Mouse (Mus musculus): ENCODE measurements around the gene Hfe2. TPM values are rescaled to one million over a fixed set of nuclear protein-coding genes. Genes with fewer than 3 reads are reported as not detected.
"Not testable (repeated sequence)": the region's sequence is repeated elsewhere in the genome, so short reads cannot be mapped to it uniquely, and the experiment has no call there.

The Hfe2 gene
- polyA plus RNA-seq, 1 experiment = not detected

- no peak for TF ChIP-seq CTCF (IDR thresholded peaks at IDR 0.05; ENCODE audit: borderline replicate concordance, insufficient read depth, low read length)
- no peak for TF ChIP-seq POLR2A (IDR thresholded peaks at IDR 0.05; ENCODE audit: low read depth, low read length)
- peak overlapping the region; percentile 64 for H3K4me3 ChIP-seq (ENCODE audit: insufficient read depth, low read length)
- no peak overlapping the region for H3K27ac ChIP-seq (ENCODE audit: insufficient read depth, low read length)
- H3K4me1 ChIP-seq (ENCODE audit: control insufficient read depth, insufficient read depth, low read length) = no peaks in the 10 kb centered on the region
These were observed 23.4 kb upstream of the Hfe2 start for GRCm38 (mm10) chr3:96501391-96502115.

DNA sequence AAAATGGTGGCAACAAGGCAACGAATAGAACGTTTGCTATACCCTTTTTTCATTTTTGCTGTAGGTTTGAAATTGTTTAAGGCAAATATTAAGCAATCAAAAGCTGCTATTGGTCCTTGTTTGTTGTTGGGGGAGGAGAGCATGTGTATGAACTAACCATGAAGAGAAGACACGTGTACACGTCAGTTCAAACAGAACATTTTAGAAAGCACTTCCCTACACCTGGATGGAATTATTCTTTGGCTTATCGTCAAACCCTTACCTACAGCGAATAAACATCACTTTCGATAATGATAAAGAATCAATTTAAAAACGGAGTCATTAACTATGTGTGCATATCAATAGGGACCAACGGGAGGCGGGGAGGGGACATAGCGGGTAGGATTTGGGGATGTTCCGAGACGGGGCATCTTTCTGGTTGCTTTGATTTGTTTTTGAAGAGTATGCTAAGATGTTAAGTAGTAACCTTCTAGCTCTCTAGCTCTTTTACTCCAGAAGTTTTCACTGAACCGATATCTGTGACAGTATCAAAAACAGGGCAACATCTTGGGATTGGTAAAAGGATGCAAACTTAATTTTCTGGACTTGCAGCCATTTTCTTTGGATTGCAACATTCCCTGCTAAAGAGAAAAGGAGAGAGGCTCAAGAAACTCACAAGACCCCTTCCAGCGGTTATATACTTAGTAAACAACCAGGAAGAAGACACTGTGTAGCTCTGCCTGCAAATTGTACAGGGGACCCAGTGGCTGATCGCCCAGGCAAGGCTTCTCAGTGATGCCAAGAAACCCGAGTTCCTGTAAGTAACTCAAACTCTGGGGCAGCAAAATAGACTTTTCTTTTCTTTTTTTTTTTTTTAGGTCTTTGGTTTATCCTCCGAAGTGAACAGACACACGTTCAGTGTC lies 22.5 kb upstream of the Hfe2 start:
- Histone ChIP-seq H3K27ac (ENCODE audit: insufficient read depth, low read length) (peak overlapping the region; percentile 11; the same call in 1 of the 2 replicates), H3K4me1 (ENCODE audit: control insufficient read depth, insufficient read depth, low read length) (no peaks in the 10 kb centered on the region), H3K4me3 (ENCODE audit: insufficient read depth, low read length) (peak overlapping the region; percentile 64)
- TF ChIP-seq CTCF (IDR thresholded peaks at IDR 0.05; ENCODE audit: borderline replicate concordance, insufficient read depth, low read length) (no peak), POLR2A (IDR thresholded peaks at IDR 0.05; ENCODE audit: low read depth, low read length) (no peak)

GRCm38 (mm10) chr3:96503083-96503450 lies 21.9 kb upstream of the Hfe2 start:
- no peaks in the 10 kb centered on the region for H3K4me1 ChIP-seq (ENCODE audit: control insufficient read depth, insufficient read depth, low read length)
- TF ChIP-seq POLR2A (IDR thresholded peaks at IDR 0.05; ENCODE audit: low read depth, low read length) (no peak), CTCF (IDR thresholded peaks at IDR 0.05; ENCODE audit: borderline replicate concordance, insufficient read depth, low read length) (peak; percentile 71; the same call in 1 of the 2 replicates)
- H3K4me3 ChIP-seq (ENCODE audit: insufficient read depth, low read length) = peak overlapping the region; percentile 64
- peak overlapping the region; percentile 11; the same call in 1 of the 2 replicates for H3K27ac ChIP-seq (ENCODE audit: insufficient read depth, low read length)

- no peak overlapping the region for H3K4me3 ChIP-seq (ENCODE audit: insufficient read depth, low read length)
- TF ChIP-seq CTCF (IDR thresholded peaks at IDR 0.05; ENCODE audit: borderline replicate concordance, insufficient read depth, low read length) = no peak
- TF ChIP-seq POLR2A (IDR thresholded peaks at IDR 0.05; ENCODE audit: low read depth, low read length) = no peak
- H3K27ac ChIP-seq (ENCODE audit: insufficient read depth, low read length) = no peak overlapping the region
- no peaks in the 10 kb centered on the region for H3K4me1 ChIP-seq (ENCODE audit: control insufficient read depth, insufficient read depth, low read length)
These were observed 21.0 kb upstream of the Hfe2 start for GRCm38 (mm10) chr3:96503946-96504345.

DNA sequence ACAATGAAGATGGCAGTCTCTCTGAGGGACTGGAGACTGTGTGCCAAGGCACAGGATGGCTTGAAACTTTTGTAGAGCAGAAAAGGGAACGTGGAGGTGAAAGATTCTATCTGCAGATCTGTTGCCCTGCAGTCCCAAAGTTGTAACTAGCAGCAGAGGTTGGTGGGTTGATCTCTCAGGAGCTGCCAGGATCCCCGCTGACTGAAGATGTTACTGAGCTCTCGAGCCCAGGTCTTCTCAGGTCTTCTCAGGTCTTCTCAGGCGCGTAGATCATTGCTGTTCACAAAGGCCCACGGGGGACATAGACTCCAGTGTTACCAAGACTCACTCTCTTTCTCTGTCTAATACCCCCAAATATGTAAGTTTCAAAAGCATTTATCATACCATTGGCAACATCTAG lies 20.0 kb upstream of the Hfe2 start:
- H3K27ac ChIP-seq (ENCODE audit: insufficient read depth, low read length) = no peak overlapping the region
- TF ChIP-seq CTCF (IDR thresholded peaks at IDR 0.05; ENCODE audit: borderline replicate concordance, insufficient read depth, low read length) (no peak), POLR2A (IDR thresholded peaks at IDR 0.05; ENCODE audit: low read depth, low read length) (no peak)
- H3K4me3 ChIP-seq (ENCODE audit: insufficient read depth, low read length) = no peak overlapping the region
- no peaks in the 10 kb centered on the region for H3K4me1 ChIP-seq (ENCODE audit: control insufficient read depth, insufficient read depth, low read length)

GRCm38 (mm10) chr3:96506396-96507047 lies 18.4 kb upstream of the Hfe2 start:
- TF ChIP-seq CTCF (IDR thresholded peaks at IDR 0.05; ENCODE audit: borderline replicate concordance, insufficient read depth, low read length) = no peak
- no peak for TF ChIP-seq POLR2A (IDR thresholded peaks at IDR 0.05; ENCODE audit: low read depth, low read length)
- H3K4me3 ChIP-seq (ENCODE audit: insufficient read depth, low read length) = no peak overlapping the region
- no peaks in the 10 kb centered on the region for H3K4me1 ChIP-seq (ENCODE audit: control insufficient read depth, insufficient read depth, low read length)
- H3K27ac ChIP-seq (ENCODE audit: insufficient read depth, low read length) = no peak overlapping the region

DNA sequence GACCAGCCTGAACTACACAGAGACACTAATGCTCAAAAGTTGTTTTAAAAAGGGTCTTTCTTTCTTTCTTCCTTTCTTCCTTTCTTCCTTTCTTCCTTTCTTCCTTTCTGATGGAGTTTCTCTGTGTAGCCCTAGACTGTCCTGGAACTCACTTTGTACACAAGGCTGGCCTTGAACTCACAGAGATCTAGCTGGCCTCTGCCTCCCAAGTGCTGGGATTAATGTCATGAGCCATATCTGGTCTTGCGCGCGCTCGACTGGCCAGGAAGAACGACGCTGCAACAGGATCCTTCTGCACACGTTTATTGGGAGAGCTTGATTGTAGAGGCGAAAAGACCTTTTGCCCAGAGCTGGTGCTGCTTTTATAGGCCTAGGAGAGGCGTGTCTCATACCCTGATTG lies 17.0 kb upstream of the Hfe2 start:
- H3K4me1 ChIP-seq (ENCODE audit: control insufficient read depth, insufficient read depth, low read length); H3K4me3 ChIP-seq (ENCODE audit: insufficient read depth, low read length); H3K27ac ChIP-seq (ENCODE audit: insufficient read depth, low read length): not testable (repeated sequence)

- Histone ChIP-seq H3K4me1 (ENCODE audit: control insufficient read depth, insufficient read depth, low read length) (no peaks in the 10 kb centered on the region), H3K27ac (ENCODE audit: insufficient read depth, low read length) (no peak overlapping the region), H3K4me3 (ENCODE audit: insufficient read depth, low read length) (no peak overlapping the region)
- TF ChIP-seq CTCF (IDR thresholded peaks at IDR 0.05; ENCODE audit: borderline replicate concordance, insufficient read depth, low read length) (no peak), POLR2A (IDR thresholded peaks at IDR 0.05; ENCODE audit: low read depth, low read length) (no peak)
These were observed 4.8 kb upstream of the Hfe2 start for GRCm38 (mm10) chr3:96520171-96520570.

DNA sequence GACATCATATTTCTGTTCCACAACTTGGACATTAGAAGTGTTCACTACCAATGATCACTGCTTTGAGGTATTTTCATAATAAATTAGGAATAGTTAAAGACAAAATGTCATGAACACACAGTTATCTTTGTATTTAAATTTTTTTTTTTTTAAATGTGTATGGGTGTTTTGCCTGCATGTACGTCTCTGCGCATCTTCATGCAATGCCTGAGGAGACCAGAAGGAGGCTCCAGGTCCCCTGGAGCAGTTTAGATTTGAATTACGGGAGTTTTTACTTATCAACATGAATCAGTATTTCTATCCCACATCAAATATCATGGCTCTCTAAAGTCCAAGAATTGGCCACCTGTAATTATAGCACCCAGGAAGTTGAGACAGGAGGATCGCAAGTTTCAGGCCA lies 2.8 kb upstream of the Hfe2 start:
- Histone ChIP-seq H3K4me1 (ENCODE audit: control insufficient read depth, insufficient read depth, low read length) (no peaks in the 10 kb centered on the region), H3K4me3 (ENCODE audit: insufficient read depth, low read length) (no peak overlapping the region), H3K27ac (ENCODE audit: insufficient read depth, low read length) (no peak overlapping the region)
- TF ChIP-seq CTCF (IDR thresholded peaks at IDR 0.05; ENCODE audit: borderline replicate concordance, insufficient read depth, low read length) (peak; percentile 19; the same call in 1 of the 2 replicates), POLR2A (IDR thresholded peaks at IDR 0.05; ENCODE audit: low read depth, low read length) (no peak)

Measured in embryonic fibroblast, embryonic 13.5 days (primary cell).